Mouse (Mus musculus): ENCODE measurements around the gene Plin2. TPM values are rescaled to one million over a fixed set of nuclear protein-coding genes. Genes with fewer than 3 reads are reported as not detected.

Gene Plin2
- polyA plus RNA-seq, 1 experiment from 2014 or later, result 75.0 TPM

DNA sequence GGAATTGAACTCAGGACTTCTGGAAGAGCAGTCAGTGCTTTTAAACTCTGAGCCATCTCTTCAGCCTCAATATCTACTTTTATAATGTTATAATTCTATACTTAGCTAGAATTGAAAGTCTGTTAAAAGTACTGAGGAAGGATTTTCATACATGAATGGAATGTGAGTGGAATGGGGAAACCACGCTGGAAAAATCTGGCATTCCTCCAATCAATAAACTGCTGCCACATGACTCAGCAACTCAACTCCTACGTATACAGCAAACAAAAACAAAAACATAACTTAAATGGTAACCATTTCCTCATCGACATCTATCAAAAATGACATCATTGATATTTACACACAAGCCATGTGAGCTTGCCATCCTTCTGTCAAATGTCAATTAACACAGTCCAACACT, 47.7 kb downstream of the Plin2 start:
- no peaks in the 10 kb centered on the region for H3K27me3 ChIP-seq
- H3K4me1 ChIP-seq, result no peaks in the 10 kb centered on the region
- H3K36me3 ChIP-seq, result no peaks in the 10 kb centered on the region
- no peak overlapping the region for H3K9ac ChIP-seq
- H3K4me2 ChIP-seq, result no peak overlapping the region
- H3K27ac ChIP-seq, result no peak overlapping the region
- no peak overlapping the region for H3K4me3 ChIP-seq
- 55% methylated on average over 3 of the region's 3 CpGs for WGBS
- no peaks in the 10 kb centered on the region for H3K9me3 ChIP-seq
- no peak for ATAC-seq (ENCODE audit: insufficient number of reproducible peaks, insufficient read depth, low FRiP score, low TSS enrichment, low read depth)

DNA sequence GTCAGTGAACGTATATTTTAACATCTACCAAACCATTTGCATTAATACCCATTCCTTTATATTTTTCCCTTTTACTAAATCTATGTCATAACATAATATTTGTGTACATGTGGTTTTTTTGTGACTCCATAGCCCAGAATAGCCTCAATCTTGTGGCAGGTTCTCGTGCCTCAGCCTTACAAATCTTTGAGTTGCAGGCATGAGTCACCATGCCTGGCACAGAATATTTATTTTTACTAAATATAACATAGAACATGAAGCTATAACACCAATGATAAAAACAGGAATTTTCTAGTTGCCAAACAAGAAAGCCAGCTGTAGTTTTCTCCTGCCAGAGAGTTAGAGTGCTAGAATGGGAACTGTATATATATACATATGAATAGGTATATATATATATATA, 49.4 kb downstream of the Plin2 start:
- H3K9me3 ChIP-seq, result no peaks in the 10 kb centered on the region
- 73% methylated on average over 2 of the region's 2 CpGs for WGBS
- no peak overlapping the region for H3K27ac ChIP-seq
- no peaks in the 10 kb centered on the region for H3K36me3 ChIP-seq
- no peak for ATAC-seq (ENCODE audit: insufficient number of reproducible peaks, insufficient read depth, low FRiP score, low TSS enrichment, low read depth)
- no peak overlapping the region for H3K4me2 ChIP-seq
- H3K27me3 ChIP-seq, result no peaks in the 10 kb centered on the region
- H3K4me3 ChIP-seq, result no peak overlapping the region
- H3K4me1 ChIP-seq, result no peaks in the 10 kb centered on the region
- no peak overlapping the region for H3K9ac ChIP-seq

DNA sequence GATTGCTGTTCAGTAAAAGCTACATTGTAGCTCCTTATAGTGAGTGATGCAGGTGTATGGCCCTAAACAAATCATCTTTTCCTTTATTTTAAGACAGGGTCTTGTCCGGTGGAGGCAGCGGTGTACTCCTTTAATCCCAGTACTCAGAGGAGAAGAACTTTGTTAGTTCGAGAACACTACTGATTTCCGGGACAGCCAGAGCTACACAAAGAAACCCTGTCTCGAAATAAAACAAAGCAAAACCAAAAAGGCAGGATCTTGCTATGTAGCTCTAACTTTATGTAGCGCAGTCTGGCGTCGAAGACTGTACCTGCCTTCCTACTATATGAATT, 57.6 kb downstream of the Plin2 start:
- Histone ChIP-seq H3K27me3 (no peaks in the 10 kb centered on the region), H3K4me2 (peak overlapping the region; percentile 79), H3K9me3 (no peaks in the 10 kb centered on the region), H3K36me3 (no peaks in the 10 kb centered on the region), H3K4me3 (peak overlapping the region; percentile 93), H3K4me1 (peaks cover 10% of the 10 kb centered on the region), H3K9ac (peak overlapping the region; percentile 66), H3K27ac (peak overlapping the region; percentile 78)
- no peak for ATAC-seq (ENCODE audit: insufficient number of reproducible peaks, insufficient read depth, low FRiP score, low TSS enrichment, low read depth)
- WGBS, result 38% methylated on average over 8 of the region's 8 CpGs

DNA sequence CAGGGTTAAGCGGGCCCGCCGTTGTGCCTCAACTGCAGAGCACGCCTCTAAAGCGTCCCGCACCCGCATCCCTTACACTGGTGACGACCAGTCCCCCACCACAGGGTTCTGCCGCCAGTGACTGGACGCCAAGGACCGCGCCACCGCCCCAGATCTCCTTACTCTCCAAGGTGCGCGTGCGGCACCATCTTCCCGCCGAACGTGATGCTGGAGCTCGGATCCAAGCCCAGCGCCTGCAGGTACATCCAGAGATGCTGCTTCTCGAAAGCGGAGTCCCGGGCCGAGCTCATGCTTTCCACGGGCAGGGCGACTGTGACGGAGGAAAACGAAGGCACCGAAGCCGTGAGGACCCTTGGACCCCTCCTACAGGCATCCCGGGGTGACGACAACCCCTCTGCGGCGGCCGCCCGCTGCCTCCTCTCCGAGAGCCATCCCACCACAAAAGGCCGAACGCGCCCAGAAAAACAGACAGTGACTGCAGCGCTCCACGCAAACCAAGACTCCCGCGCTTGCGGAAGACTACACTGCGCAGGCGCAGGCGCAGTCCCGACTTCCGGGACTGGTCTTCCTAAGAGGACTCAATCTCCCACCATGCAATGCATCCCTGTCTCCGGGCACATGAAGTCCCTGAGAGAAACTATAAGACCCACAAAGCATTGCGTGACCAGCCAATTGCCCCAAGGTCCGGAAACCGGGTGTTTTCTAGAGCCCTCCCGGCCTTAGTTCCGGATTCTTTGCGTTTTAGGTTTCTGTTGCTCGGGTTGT, 58.2 kb downstream of the Plin2 start, which contains the start of gene Haus6:
Gene Haus6 (minus strand): TSS at position 532 of the 765 bp plus-strand sequence.
- Histone ChIP-seq H3K4me2 (peak within 1 kb of the TSS; percentile 79), H3K4me3 (peak within 1 kb of the TSS; percentile 93), H3K27ac (peak within 1 kb of the TSS; percentile 86), H3K4me1 (peaks cover 10% of the 10 kb centered on the region), H3K36me3 (peaks cover under 1% of the 10 kb centered on the region), H3K27me3 (no peaks in the 10 kb centered on the region), H3K9me3 (no peaks in the 10 kb centered on the region), H3K9ac (peak within 1 kb of the TSS; percentile 88)
- ATAC-seq (ENCODE audit: insufficient number of reproducible peaks, insufficient read depth, low FRiP score, low TSS enrichment, low read depth), result peak; percentile 99
- under 1% methylated on average over 59 of the region's 59 CpGs for WGBS

Other genes with a start within 250 kb of the Plin2 start
- 0.11 and 0.21 TPM in 2 replicates for gene Saxo1, start 111.7 kb downstream of the Plin2 start, polyA plus RNA-seq (2015; fragmentation: Nextera tagmentation; extraction: Ambion mirVana)
- 77.6 and 79.5 TPM in 2 replicates for gene Rraga, start 94.4 kb downstream of the Plin2 start, polyA plus RNA-seq (2015; fragmentation: Nextera tagmentation; extraction: Ambion mirVana)
- 15.1 and 15.7 TPM in 2 replicates for gene Haus6, start 58.0 kb downstream of the Plin2 start, polyA plus RNA-seq (2015; fragmentation: Nextera tagmentation; extraction: Ambion mirVana)
- gene Dennd4c, start 78.5 kb upstream of the Plin2 start, polyA plus RNA-seq (2015; fragmentation: Nextera tagmentation; extraction: Ambion mirVana), result 7.2 and 8.3 TPM in 2 replicates
- 720 and 781 TPM in 2 replicates for gene Rps6, start 187.4 kb upstream of the Plin2 start, polyA plus RNA-seq (2015; fragmentation: Nextera tagmentation; extraction: Ambion mirVana)
- gene Acer2, start 204.3 kb upstream of the Plin2 start, polyA plus RNA-seq (2015; fragmentation: Nextera tagmentation; extraction: Ambion mirVana), result 18.1 and 19.2 TPM in 2 replicates

Measured in embryonic facial prominence, embryonic 13.5 days (tissue).